Mouse (Mus musculus) bone marrow macrophage, adult 2 months (primary cell): ENCODE data around the gene Orm2.

Experiments
- CTCF ChIP-seq: IDR thresholded peaks from 2 replicates; pipeline ENCODE4 v1.5.1; 2012; ENCODE audit warnings: low read depth, mild to moderate bottlenecking, low read length, moderate library complexity
- POLR2A ChIP-seq: IDR thresholded peaks from 2 replicates; pipeline ENCODE4 v1.6.1; 2012; ENCODE audit warnings: mild to moderate bottlenecking, low read depth, low read length, borderline replicate concordance

DNA sequence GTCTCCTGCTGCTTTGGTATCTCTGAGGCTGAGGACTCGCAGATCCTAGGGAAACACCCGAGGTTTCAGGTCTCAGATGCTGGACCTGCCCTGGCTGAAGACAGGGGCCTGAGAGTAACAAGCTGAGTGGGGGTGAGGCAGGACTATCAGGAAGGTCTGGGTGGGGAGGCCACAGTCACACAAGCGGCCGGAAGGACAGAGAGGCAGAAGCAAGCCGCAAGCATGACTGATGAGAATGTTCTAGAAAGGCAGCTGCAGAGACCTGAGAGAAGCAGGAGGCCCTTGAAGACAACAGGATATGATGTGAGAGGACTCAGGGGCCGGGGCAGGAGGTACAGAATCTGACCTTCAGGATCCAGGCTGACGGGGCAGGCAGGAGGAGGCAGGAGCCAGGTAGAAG lies 42.0 kb downstream of the Orm2 start:
- TF ChIP-seq POLR2A (no peak), CTCF (no peak)
